Mouse (Mus musculus) hindbrain, postnatal 0 days (tissue): ENCODE data around the gene Nrd1. TPM values are rescaled to one million over a fixed set of nuclear protein-coding genes. Genes with fewer than 3 reads are reported as not detected.

Experiments used
- ATAC-seq: fragments of 200-750 bp; cut with Nextera tagmentation; 2 replicates; pipeline ENCODE4 v1.8.0; 2017; ENCODE audit warnings: mild to moderate bottlenecking, moderate TSS enrichment, moderate library complexity
- DNase-seq: peaks from one replicate; pipeline ENCODE4 v3.0.0-alpha.2; 2015; ENCODE audit warnings: low spot score
- H3K27ac ChIP-seq: fragments of 300-500 bp; sonication (generic); 2 replicates; pipeline ENCODE4 v1.5.1; 2014; ENCODE audit warnings: mild to moderate bottlenecking
- H3K27me3 ChIP-seq: fragments of 300-500 bp; sonication (generic); 2 replicates; pipeline ENCODE4 v1.6.1; 2014; ENCODE audit warnings: low read length, mixed read lengths; ENCODE audit not compliant: insufficient read depth
- H3K36me3 ChIP-seq: fragments of 300-500 bp; sonication (generic); 2 replicates; pipeline ENCODE4 v1.6.1; 2014; ENCODE audit warnings: low read length, mixed read lengths; ENCODE audit not compliant: insufficient read depth
- H3K4me1 ChIP-seq: fragments of 300-500 bp; sonication (generic); 2 replicates; pipeline ENCODE4 v1.6.1; 2014; ENCODE audit warnings: antibody characterized with exemption, low read length, mixed read lengths; ENCODE audit not compliant: insufficient read depth
- H3K4me2 ChIP-seq: fragments of 300-500 bp; sonication (generic); 2 replicates; pipeline ENCODE4 v1.6.1; 2014; ENCODE audit warnings: low read depth, mild to moderate bottlenecking, low read length, moderate library complexity, mixed read lengths
- H3K4me3 ChIP-seq: fragments of 300-500 bp; sonication (generic); 2 replicates; pipeline ENCODE4 v1.5.1; 2014; ENCODE audit warnings: low read length
- H3K9ac ChIP-seq: fragments of 300-500 bp; sonication (generic); replicated peaks from 2 replicates; pipeline ENCODE4 v1.6.1; 2014; ENCODE audit warnings: mild to moderate bottlenecking, low read length, moderate library complexity, mixed read lengths
- H3K9me3 ChIP-seq: fragments of 300-500 bp; sonication (generic); 2 replicates; pipeline ENCODE4 v1.6.1; 2016; ENCODE audit warnings: low read length, mixed read lengths
- CTCF ChIP-seq: IDR thresholded peaks from 2 replicates; pipeline ENCODE4 v1.5.1; 2016; ENCODE audit warnings: antibody characterized with exemption, control low read depth, low read depth
- WGBS: fragments of 180-500 bp; shearing (Covaris S2); extraction: QIAGEN DNeasy Blood & Tissue Kit; methylation state at CpG from one replicate; pipeline ENCODE4 v1.1.7; 2014; 5-methylcytosine and 5-hydroxymethylcytosine counted together
- polyA plus RNA-seq: library from polyadenylated mRNA; unstranded; fragments of >200 nt; fragmentation: Nextera tagmentation; extraction: Ambion mirVana; gene quantifications from 2 replicates; pipeline ENCODE4 v1.2.1, GENCODE M21; 2015
- total RNA-seq: library from RNA; depleted of rRNA; stranded (reverse); fragments of >200 nt; gene quantifications from 2 replicates; pipeline ENCODE4 v1.2.3, GENCODE M21; 2014

The Nrd1 gene
- total and polyA plus RNA-seq, 2 experiments from 2014 or later: 36.8 to 52.3 TPM

GRCm38 (mm10) chr4:109089171-109089570, 88.7 kb downstream of the Nrd1 start:
- H3K4me1 ChIP-seq: no peaks in the 10 kb centered on the region
- no peak overlapping the region for H3K9ac ChIP-seq
- H3K4me2 ChIP-seq: no peak overlapping the region
- no peak overlapping the region for H3K27ac ChIP-seq
- H3K36me3 ChIP-seq: no peaks in the 10 kb centered on the region; the same call in 1 of the 2 replicates
- no peak for DNase-seq
- H3K27me3 ChIP-seq: no peaks in the 10 kb centered on the region
- WGBS: 80% methylated on average over 5 of the region's 5 CpGs
- no peak for TF ChIP-seq CTCF
- H3K9me3 ChIP-seq: no peaks in the 10 kb centered on the region
- no peak for ATAC-seq
- H3K4me3 ChIP-seq: no peak overlapping the region

DNA sequence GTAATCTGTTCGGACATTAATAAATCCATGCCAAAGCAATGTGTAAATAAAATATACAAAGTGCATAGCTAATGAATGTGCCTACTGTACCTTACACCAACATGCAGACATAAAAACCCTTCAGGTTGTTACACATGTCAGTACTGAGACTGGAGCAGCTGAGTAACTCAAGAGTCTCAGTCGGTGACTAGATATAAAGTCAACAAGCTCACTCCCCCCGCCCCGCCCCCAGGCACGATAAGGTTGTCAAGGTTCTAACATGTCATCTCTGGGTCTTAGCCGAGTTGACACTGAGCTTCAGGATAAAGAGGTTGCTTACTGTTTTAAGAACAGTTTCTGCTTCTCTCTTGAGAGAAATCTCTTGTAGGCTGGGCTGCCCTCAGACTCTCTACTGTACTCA, 89.5 kb downstream of the Nrd1 start:
- no peak overlapping the region for H3K4me2 ChIP-seq
- DNase-seq (no peak), ATAC-seq (no peak)
- H3K9me3 ChIP-seq: no peaks in the 10 kb centered on the region
- no peaks in the 10 kb centered on the region for H3K27me3 ChIP-seq
- no peak overlapping the region for H3K27ac ChIP-seq
- 88% methylated on average over 6 of the region's 6 CpGs for WGBS
- no peak overlapping the region for H3K9ac ChIP-seq
- no peaks in the 10 kb centered on the region; the same call in 1 of the 2 replicates for H3K36me3 ChIP-seq
- H3K4me3 ChIP-seq: no peak overlapping the region
- no peaks in the 10 kb centered on the region for H3K4me1 ChIP-seq
- TF ChIP-seq CTCF: no peak

DNA sequence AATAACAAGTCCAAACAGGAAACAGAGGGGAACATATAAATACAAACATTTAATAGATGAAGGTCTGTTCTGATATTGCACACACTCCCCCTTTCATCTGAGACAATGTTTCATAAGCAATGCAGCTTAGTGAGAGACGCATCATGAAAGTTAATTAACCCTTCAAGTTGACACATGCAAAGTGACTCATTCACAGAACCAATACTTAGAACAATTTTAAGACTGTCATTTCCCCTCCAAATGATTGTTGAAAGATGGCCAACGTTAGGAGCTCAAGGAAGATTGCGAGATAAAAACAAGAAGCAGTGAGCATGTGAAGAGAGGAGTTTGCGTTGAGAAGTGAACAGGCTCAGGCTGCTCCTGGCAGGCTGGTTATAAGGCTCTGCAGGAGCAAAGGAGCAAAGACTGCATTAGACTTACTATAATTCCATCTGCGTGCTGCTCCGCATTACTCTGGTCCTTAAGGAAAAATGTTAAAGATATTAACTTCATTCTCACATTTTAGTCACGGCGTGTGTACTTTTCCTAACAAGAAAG, 90.9 kb downstream of the Nrd1 start:
- no peak for DNase-seq
- H3K27me3 ChIP-seq: no peaks in the 10 kb centered on the region

DNA sequence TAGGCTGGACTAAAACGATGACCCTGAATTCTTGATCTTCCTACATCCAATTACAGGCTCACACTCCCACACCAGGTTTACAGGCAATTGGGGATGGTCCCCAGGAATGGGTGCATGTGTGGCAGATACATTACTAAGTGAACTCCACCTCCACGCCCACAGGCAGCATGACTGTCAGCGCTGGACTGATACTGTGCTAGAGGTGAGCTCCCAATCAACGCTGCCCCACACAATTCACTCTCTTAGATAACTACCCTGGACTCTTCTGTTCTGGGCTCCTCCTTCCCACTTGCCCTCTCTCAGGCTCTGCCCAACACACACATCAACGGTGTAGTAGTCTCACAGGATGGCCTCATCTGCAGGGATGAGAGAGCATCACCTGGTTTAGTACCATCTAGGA, 91.9 kb downstream of the Nrd1 start:
- DNase-seq (no peak), ATAC-seq (no peak)
- Histone ChIP-seq H3K4me2 (no peak overlapping the region), H3K27me3 (no peaks in the 10 kb centered on the region), H3K27ac (no peak overlapping the region), H3K9ac (no peak overlapping the region), H3K4me3 (no peak overlapping the region), H3K4me1 (no peaks in the 10 kb centered on the region), H3K9me3 (no peaks in the 10 kb centered on the region), H3K36me3 (no peaks in the 10 kb centered on the region)
- TF ChIP-seq CTCF: no peak
- 94% methylated on average over 5 of the region's 5 CpGs for WGBS

More for the DNA sequence above, 90.9 kb downstream of the Nrd1 start:
- Histone ChIP-seq H3K9me3 (no peaks in the 10 kb centered on the region), H3K4me3 (no peak overlapping the region), H3K27ac (no peak overlapping the region), H3K36me3 (no peaks in the 10 kb centered on the region), H3K9ac (no peak overlapping the region), H3K4me1 (no peaks in the 10 kb centered on the region), H3K4me2 (no peak overlapping the region)
- no peak for ATAC-seq
- TF ChIP-seq CTCF: no peak
- WGBS: 76% methylated on average over 8 of the region's 8 CpGs

GRCm38 (mm10) chr4:109094269-109094668, 93.8 kb downstream of the Nrd1 start:
- no peak for TF ChIP-seq CTCF
- ATAC-seq (no peak), DNase-seq (no peak)
- H3K36me3 ChIP-seq: no peaks in the 10 kb centered on the region
- no peaks in the 10 kb centered on the region for H3K4me1 ChIP-seq
- no peak overlapping the region for H3K4me2 ChIP-seq
- H3K9me3 ChIP-seq: no peaks in the 10 kb centered on the region
- no peak overlapping the region for H3K4me3 ChIP-seq
- no peaks in the 10 kb centered on the region for H3K27me3 ChIP-seq
- WGBS: 58% methylated on average over 2 of the region's 2 CpGs
- H3K9ac ChIP-seq: no peak overlapping the region
- H3K27ac ChIP-seq: no peak overlapping the region

DNA sequence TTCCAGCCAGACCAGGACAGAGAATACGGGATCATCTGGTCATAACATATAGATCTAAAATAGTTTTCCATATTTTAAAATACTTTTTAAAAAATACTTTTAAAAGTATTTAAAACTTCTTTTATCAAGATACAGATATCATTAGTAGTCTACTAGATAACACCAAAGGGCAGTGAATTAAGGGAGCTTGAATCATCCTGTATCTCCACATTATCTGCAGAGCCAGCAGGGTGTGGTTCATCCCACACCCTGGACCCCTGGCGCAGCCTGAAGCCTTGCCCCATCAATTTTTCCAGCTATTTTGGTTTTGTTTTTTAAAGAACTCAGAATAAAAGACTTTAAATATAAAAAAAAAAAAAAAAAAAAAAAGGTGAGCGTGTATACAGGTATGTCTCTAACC, 98.4 kb downstream of the Nrd1 start:
- Histone ChIP-seq H3K4me2 (no peak overlapping the region), H3K4me1 (no peaks in the 10 kb centered on the region), H3K9me3 (no peaks in the 10 kb centered on the region), H3K27me3 (no peaks in the 10 kb centered on the region), H3K4me3 (no peak overlapping the region), H3K27ac (no peak overlapping the region), H3K36me3 (peaks cover 5% of the 10 kb centered on the region; the same call in 1 of the 2 replicates), H3K9ac (no peak overlapping the region)
- no peak for ATAC-seq
- TF ChIP-seq CTCF: no peak
- DNase-seq: no peak
- 98% methylated on average over 3 of the region's 3 CpGs for WGBS

GRCm38 (mm10) chr4:109102574-109102973, 102.1 kb downstream of the Nrd1 start:
- Histone ChIP-seq H3K27me3 (no peaks in the 10 kb centered on the region), H3K9ac (no peak overlapping the region), H3K4me2 (no peak overlapping the region), H3K36me3 (peaks cover 5% of the 10 kb centered on the region; the same call in 1 of the 2 replicates), H3K9me3 (no peaks in the 10 kb centered on the region), H3K4me3 (no peak overlapping the region), H3K27ac (no peak overlapping the region), H3K4me1 (no peaks in the 10 kb centered on the region)
- ATAC-seq (no peak), DNase-seq (no peak)
- 87% methylated on average over 5 of the region's 5 CpGs for WGBS
- no peak for TF ChIP-seq CTCF
